Mouse (Mus musculus) stomach, postnatal 0 days (tissue): ENCODE data around the gene Rab7b.

Source experiments
- CTCF ChIP-seq: IDR thresholded peaks from 2 replicates; pipeline ENCODE4 v1.5.1; 2016; ENCODE audit warnings: antibody characterized with exemption, low read depth, mild to moderate bottlenecking, moderate library complexity
- EP300 ChIP-seq: optimal IDR thresholded peaks from 2 replicates; pipeline ENCODE3; 2016; ENCODE audit warnings: antibody characterized with exemption

DNA sequence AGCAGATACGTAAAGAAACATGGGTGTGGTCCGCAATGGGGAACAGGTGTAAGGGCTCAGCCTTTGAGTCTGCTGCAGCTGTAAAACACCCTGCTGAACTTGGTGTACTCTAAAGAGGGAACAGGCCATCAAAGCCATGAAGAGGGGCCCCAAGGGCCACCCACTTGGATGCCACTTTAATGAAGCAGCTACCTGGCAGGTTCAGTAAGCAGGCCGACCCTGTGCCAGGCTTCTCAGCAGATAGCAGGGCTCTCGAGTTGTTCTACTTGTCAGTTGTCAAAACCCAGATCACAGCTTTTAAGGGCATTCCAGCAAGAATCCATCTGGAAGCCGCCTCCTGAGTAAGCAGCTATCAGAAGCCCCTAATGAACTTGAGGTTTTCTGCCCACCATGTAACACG, 32.9 kb upstream of the Rab7b start:
- TF ChIP-seq CTCF = no peak
- no peak for TF ChIP-seq EP300
